Mouse (Mus musculus) CD8-positive naive resting alpha-beta T cell, adult 2 months (primary cell): Measurements from ENCODE around the gene Rapgef5.

Source experiments
- DNase-seq, 2 experiments: peaks; one replicate each; pipeline ENCODE4 v3.0.0; 2022; ENCODE audit warnings: low read depth in 2 of 2, low spot score in 2 of 2

The Rapgef5 gene

GRCm38 (mm10) chr12:117666391-117666790 lies 150.1 kb downstream of the Rapgef5 start:
- no peak for DNase-seq

- DNase-seq: no peak
Measured at GRCm38 (mm10) chr12:117669610-117670400, 153.5 kb downstream of the Rapgef5 start.

DNA sequence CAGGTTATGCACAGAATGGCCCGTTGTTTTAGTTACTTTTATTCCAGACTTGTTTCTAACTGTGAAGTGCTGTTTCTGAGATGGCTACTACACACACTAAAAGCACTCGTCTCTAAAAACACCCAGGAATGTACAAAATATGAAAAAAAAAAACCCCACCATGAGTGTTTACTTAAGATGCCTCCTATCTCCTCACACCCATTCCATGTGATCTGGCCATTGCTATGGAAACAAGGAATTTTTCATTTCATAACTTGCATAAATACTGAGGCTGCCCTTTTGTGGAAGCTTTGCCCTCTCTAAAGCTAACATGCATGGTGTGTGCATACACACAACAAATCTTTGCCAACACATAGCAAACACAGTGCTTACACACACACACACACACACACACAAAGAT lies 156.9 kb downstream of the Rapgef5 start:
- no peak for DNase-seq

- no peak for DNase-seq
Measured at GRCm38 (mm10) chr12:117674511-117674910, 158.2 kb downstream of the Rapgef5 start.

GRCm38 (mm10) chr12:117676265-117676664 lies 160.0 kb downstream of the Rapgef5 start:
- DNase-seq: no peak

- DNase-seq: no peak
Measured at GRCm38 (mm10) chr12:117678916-117679315, 162.6 kb downstream of the Rapgef5 start.

GRCm38 (mm10) chr12:117679795-117680194 lies 163.5 kb downstream of the Rapgef5 start:
- no peak for DNase-seq

GRCm38 (mm10) chr12:117681273-117681672 lies 165.0 kb downstream of the Rapgef5 start:
- DNase-seq: no peak

DNA sequence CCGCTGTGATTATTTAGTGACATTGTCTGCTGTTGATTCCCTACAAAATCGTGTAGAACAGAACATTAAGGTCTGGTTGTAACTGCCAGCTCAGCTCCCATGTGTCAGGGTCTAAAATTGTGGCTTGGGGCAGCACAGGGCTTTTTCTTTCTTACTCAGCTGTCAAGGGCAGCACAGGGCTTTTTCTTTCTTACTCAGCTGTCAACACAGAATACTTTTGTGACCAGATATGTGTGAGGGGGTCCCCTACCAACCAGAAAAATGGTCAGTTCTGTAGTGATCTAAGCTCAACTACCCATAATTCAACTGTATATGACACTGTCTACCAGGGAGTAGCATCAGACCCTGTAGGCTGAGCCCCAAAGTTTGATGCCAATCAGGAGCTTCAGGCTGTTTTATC lies 167.1 kb downstream of the Rapgef5 start:
- no peak for DNase-seq

- no peak for DNase-seq
Measured at GRCm38 (mm10) chr12:117683984-117684383, 167.7 kb downstream of the Rapgef5 start.

GRCm38 (mm10) chr12:117684788-117685187 lies 168.5 kb downstream of the Rapgef5 start:
- DNase-seq: no peak

DNA sequence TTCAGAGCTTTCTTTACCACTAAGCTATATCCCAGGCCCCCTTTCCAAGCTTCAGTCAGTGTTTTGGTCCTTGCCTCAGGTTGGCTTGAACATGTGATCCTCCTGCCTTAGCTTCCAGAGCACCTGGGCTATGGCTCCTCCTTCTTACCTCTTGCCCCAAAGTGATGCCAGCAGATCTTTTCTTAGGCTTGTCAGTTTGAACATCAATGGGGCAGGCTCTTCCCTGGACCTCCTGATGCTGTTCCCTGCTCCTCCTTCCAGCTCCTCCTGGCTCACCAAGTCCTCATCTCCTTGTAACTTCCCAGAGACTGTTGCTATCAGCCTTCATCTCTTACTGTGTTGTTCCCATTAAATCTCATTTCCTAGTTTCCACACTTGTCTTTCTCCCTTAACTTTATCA lies 169.1 kb downstream of the Rapgef5 start:
- no peak for DNase-seq

- DNase-seq: no peak
Measured at GRCm38 (mm10) chr12:117686732-117687131, 170.5 kb downstream of the Rapgef5 start.

DNA sequence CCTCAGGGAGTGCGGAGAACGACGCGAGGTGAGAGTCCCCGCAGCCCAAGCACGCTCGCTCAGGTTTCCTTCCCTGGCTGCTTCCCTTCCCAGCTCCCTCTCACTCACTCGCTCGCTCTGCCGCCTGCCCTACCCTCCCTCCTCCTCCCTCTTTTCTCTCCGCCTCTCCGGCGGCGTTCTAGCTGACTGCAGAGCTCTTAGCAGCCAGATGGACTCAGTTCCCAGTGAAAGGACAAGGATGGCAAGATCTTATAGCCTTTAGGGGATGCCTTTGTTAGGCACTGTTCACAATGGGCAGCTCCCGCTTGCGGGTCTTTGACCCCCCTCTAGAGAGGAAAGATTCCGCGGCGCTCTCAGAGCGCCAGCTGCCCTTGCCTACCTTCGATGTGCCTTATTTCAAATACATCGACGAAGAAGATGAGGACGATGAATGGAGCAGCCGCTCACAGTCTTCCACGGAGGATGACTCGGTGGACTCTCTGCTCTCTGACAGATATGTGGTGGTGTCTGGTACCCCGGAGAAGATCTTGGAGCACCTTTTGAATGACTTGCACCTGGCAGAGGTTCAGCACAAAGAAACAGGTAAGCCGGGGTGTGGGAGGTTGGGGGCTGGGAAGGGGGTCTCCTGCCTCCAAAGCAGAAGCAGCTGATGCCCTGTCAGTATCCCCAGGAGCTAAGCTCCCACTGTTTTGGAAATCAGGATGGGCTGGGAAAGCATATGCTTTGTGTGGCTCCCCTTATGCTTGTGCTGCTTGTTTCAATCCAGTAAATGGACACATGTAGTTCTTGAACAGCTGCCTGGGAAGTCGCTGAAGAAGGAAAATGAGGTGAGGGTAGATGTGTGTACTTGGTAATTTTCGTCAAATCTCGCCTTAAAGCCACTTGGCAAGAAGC lies 172.6 kb downstream of the Rapgef5 start:
- DNase-seq: no peak

GRCm38 (mm10) chr12:117691336-117691735 lies 175.1 kb downstream of the Rapgef5 start:
- no peak for DNase-seq

DNA sequence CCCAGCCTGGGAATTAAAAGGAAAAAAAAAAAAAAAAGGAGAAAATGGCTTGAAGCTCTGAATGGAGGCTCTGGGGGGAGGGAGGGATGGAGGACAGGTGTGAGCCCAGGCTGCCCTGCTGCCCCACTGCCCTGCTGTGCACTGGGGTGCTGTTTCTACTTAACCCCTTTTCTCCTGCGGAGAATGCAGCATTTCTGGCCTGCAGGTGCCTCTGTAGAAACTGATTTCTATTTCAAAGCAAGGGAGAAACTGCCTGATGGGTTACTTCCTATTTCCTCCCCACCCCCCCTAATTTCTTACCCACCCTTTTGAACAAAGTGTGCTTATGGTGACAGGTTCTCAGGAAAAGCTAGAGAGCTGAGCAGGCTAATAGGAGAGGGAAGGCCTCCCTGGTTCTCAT lies 176.5 kb downstream of the Rapgef5 start:
- DNase-seq: no peak

DNA sequence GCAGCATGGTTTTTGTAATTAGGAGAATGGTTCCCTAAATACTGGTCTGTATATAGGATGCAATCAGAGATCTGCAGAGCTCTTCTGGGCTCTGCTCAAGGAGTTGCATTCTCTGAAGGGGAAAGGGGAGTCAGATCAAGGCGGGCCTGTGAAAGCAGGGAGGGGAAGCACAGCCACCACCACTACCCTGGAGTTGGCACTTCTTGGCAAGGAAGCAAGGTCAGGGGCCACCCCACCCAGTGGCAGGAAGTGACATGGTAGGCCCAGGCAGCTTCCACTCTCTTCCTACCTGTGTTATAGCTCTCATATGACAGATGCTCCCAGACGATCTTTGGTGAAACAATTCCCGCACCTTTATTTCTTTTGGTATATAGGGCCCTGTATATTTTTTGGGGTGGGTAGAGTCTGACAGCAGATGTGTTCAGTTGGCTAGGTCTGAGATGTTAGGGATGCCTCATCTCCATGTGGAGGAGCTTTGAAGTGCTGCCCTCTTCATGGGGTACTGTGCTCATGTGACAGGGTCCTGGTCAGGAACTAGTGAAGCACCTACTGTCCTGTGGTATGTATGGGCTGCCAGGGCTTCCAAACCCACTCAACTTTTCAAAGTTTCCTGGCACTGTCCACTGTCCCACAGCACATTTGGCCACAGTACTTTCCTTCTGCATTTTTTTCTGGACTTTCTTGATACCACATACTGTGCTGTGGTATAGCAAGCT lies 183.8 kb downstream of the Rapgef5 start:
- DNase-seq: no peak

GRCm38 (mm10) chr12:117700927-117701326 lies 184.6 kb downstream of the Rapgef5 start:
- DNase-seq: no peak

GRCm38 (mm10) chr12:117702291-117702690 lies 186.0 kb downstream of the Rapgef5 start:
- DNase-seq: no peak

DNA sequence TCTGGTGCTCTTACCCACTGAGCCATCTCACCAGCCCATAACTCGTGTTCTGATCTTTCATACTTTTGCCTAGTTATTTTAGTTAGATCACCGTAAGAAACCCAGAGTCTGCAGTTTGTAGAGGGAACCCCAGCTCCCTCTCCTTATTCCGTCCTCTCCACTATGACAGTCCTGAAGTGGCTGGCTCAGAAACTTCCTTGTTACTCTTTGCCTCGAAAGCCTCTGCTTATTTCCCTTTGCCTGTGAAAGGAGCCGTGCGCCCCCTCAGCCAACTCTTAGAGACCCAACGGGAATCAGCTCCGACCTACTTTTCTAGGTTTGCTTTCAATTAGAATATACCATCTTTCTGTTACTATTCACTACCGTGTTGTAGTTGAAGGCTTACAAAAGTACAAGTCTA lies 186.6 kb downstream of the Rapgef5 start:
- DNase-seq: no peak

GRCm38 (mm10) chr12:117703413-117703812 lies 187.1 kb downstream of the Rapgef5 start:
- no peak for DNase-seq

GRCm38 (mm10) chr12:117705308-117705707 lies 189.0 kb downstream of the Rapgef5 start:
- DNase-seq: no peak
